Mouse (Mus musculus): Measurements from ENCODE around the gene Kcnb1.

DNA sequence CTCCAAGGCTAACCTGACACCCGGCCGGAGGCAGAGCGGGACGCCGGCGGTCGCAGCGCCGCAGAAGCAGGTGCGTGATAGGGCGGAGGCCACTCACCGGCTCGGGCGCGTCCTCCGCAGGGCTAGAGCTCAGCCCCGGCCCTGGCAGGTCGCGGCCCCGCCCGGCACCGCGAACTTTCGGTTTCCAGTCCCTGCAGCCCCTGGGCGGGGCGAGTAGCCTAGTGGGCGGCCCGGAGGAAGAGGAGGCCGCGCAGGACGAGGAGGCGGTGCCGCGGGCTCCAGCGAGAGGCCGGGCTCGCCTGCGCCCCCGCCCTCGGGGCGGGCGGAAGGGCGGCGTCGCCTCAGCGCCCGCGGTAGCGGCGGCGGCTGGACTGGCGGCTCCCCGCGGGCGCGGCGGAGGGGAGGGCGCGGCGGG is 127.5 kb downstream of the Kcnb1 start:
- TF ChIP-seq EP300 (IDR thresholded peaks at IDR 0.05; ENCODE audit: low read depth) = no peak; the same call in 1 of the 2 replicates
- no peak for TF ChIP-seq CTCF (IDR thresholded peaks at IDR 0.05; ENCODE audit: low read depth)
